Mouse (Mus musculus) C2C12 (cell line): ENCODE results near the gene Slc31a1. TPM values are rescaled to one million over a fixed set of nuclear protein-coding genes. Genes with fewer than 3 reads are reported as not detected.

Experiments
- H3K27me3 ChIP-seq: one replicate; pipeline ENCODE4 v1.6.1; 2011; ENCODE audit not compliant: control insufficient read depth, insufficient read depth, insufficient read length
- H3K36me3 ChIP-seq: one replicate; pipeline ENCODE4 v1.6.1; 2011; ENCODE audit not compliant: control insufficient read depth, insufficient read depth
- H3K4me3 ChIP-seq: one replicate; pipeline ENCODE4 v1.5.1; 2011; ENCODE audit warnings: mild to moderate bottlenecking, control low read depth; ENCODE audit not compliant: poor library complexity, insufficient read depth, severe bottlenecking
- H3K79me2 ChIP-seq: one replicate; pipeline ENCODE4 v1.6.1; 2011; ENCODE audit not compliant: control insufficient read depth, insufficient read depth
- H3K79me3 ChIP-seq: one replicate; pipeline ENCODE4 v1.6.1; 2011; ENCODE audit warnings: low read depth, control low read depth
- H3ac ChIP-seq: one replicate; pipeline ENCODE3; 2011; ENCODE audit warnings: low read depth; ENCODE audit not compliant: control insufficient read depth, insufficient read length
- CEBPB ChIP-seq: IDR thresholded peaks from one replicate; pipeline ENCODE4 v1.6.1; 2011; ENCODE audit warnings: low read depth, mild to moderate bottlenecking, control low read depth, moderate library complexity
- CTCF ChIP-seq: IDR thresholded peaks from one replicate; pipeline ENCODE4 v1.5.1; 2011; ENCODE audit not compliant: control insufficient read depth, insufficient read depth, insufficient read length
- FOSL1 ChIP-seq: IDR thresholded peaks from one replicate; pipeline ENCODE4 v1.8.0; 2011; ENCODE audit warnings: mild to moderate bottlenecking, low read length; ENCODE audit not compliant: poor library complexity, insufficient read depth, severe bottlenecking
- MAX ChIP-seq: IDR thresholded peaks from one replicate; pipeline ENCODE4 v1.6.1; 2011; ENCODE audit warnings: mild to moderate bottlenecking, control low read depth
- MYOD1 ChIP-seq: IDR thresholded peaks from one replicate; pipeline ENCODE4 v1.6.1; 2011; ENCODE audit warnings: low read depth; ENCODE audit not compliant: control insufficient read depth, insufficient read length
- MYOG ChIP-seq: IDR thresholded peaks from one replicate; pipeline ENCODE4 v1.6.1; 2011; ENCODE audit not compliant: control insufficient read depth, insufficient read length; ENCODE audit errors: extremely low read depth
- USF1 ChIP-seq: IDR thresholded peaks from one replicate; pipeline ENCODE4 v1.6.1; 2011; ENCODE audit warnings: low read depth, mild to moderate bottlenecking, control low read depth, moderate library complexity
- polyA plus RNA-seq: library from polyadenylated mRNA; unstranded; fragments of >200 nt; fragmentation: generic; extraction: Trizol; gene quantifications from one replicate; pipeline ENCODE4 v1.2.1, GENCODE M21; 2012; ENCODE audit warnings: missing spikeins

Slc31a1 gene
- polyA plus RNA-seq, 1 experiment: 17.0 TPM

- H3K4me3 ChIP-seq: no peak overlapping the region
- no peak overlapping the region for H3ac ChIP-seq
- TF ChIP-seq FOSL1 (no peak), MAX (no peak), MYOD1 (no peak), USF1 (no peak)
- peaks cover 7% of the 10 kb centered on the region for H3K79me2 ChIP-seq
- no peaks in the 10 kb centered on the region for H3K27me3 ChIP-seq
- peaks cover 25% of the 10 kb centered on the region for H3K36me3 ChIP-seq
- H3K79me3 ChIP-seq: no peaks in the 10 kb centered on the region
These were observed 24.9 kb downstream of the Slc31a1 start for GRCm38 (mm10) chr4:62385439-62385838.

- Histone ChIP-seq H3K79me2 (no peaks in the 10 kb centered on the region), H3K4me3 (no peak overlapping the region), H3K79me3 (no peaks in the 10 kb centered on the region), H3ac (no peak overlapping the region), H3K36me3 (peaks cover 39% of the 10 kb centered on the region), H3K27me3 (no peaks in the 10 kb centered on the region)
- TF ChIP-seq MAX (no peak), MYOD1 (no peak), USF1 (no peak), CEBPB (no peak), MYOG (no peak), CTCF (no peak), FOSL1 (no peak)
These were observed 29.3 kb downstream of the Slc31a1 start for GRCm38 (mm10) chr4:62389592-62390512.

GRCm38 (mm10) chr4:62391892-62392291 lies 31.4 kb downstream of the Slc31a1 start:
- peaks cover 2% of the 10 kb centered on the region for H3K79me3 ChIP-seq
- peaks cover 50% of the 10 kb centered on the region for H3K36me3 ChIP-seq
- H3K4me3 ChIP-seq: no peak overlapping the region
- H3ac ChIP-seq: no peak overlapping the region
- TF ChIP-seq MYOG (no peak), USF1 (no peak), CEBPB (no peak), CTCF (no peak)
- H3K79me2 ChIP-seq: peaks cover 6% of the 10 kb centered on the region
- H3K27me3 ChIP-seq: no peaks in the 10 kb centered on the region

GRCm38 (mm10) chr4:62393459-62393858 lies 32.9 kb downstream of the Slc31a1 start:
- no peak for TF ChIP-seq FOSL1
- TF ChIP-seq CEBPB: no peak
- no peak for TF ChIP-seq MYOG
- TF ChIP-seq CTCF: no peak
- no peak for TF ChIP-seq MAX
- no peak for TF ChIP-seq MYOD1
- TF ChIP-seq USF1: no peak
- H3K79me2 ChIP-seq: peaks cover 22% of the 10 kb centered on the region
- H3ac ChIP-seq: no peak overlapping the region
- H3K36me3 ChIP-seq: peaks cover 53% of the 10 kb centered on the region
- no peak overlapping the region for H3K4me3 ChIP-seq
- peaks cover 8% of the 10 kb centered on the region for H3K79me3 ChIP-seq
- no peaks in the 10 kb centered on the region for H3K27me3 ChIP-seq

- no peak overlapping the region for H3K4me3 ChIP-seq
- H3K36me3 ChIP-seq: peaks cover 69% of the 10 kb centered on the region
- H3K79me2 ChIP-seq: peaks cover 22% of the 10 kb centered on the region
- TF ChIP-seq MYOD1: no peak
- TF ChIP-seq FOSL1: no peak
- no peak for TF ChIP-seq MAX
- TF ChIP-seq MYOG: no peak
- no peak for TF ChIP-seq USF1
- TF ChIP-seq CTCF: no peak
- TF ChIP-seq CEBPB: no peak
- H3K79me3 ChIP-seq: peaks cover 12% of the 10 kb centered on the region
- no peaks in the 10 kb centered on the region for H3K27me3 ChIP-seq
- H3ac ChIP-seq: no peak overlapping the region
These were observed 35.3 kb downstream of the Slc31a1 start for GRCm38 (mm10) chr4:62395806-62396205.
